Mouse (Mus musculus): Measurements from ENCODE around the gene Gm10974. TPM values are rescaled to one million over a fixed set of nuclear protein-coding genes. Genes with fewer than 3 reads are reported as not detected.

Gene Gm10974
- total RNA-seq, 2 experiments from 2014 or later = not detected

DNA sequence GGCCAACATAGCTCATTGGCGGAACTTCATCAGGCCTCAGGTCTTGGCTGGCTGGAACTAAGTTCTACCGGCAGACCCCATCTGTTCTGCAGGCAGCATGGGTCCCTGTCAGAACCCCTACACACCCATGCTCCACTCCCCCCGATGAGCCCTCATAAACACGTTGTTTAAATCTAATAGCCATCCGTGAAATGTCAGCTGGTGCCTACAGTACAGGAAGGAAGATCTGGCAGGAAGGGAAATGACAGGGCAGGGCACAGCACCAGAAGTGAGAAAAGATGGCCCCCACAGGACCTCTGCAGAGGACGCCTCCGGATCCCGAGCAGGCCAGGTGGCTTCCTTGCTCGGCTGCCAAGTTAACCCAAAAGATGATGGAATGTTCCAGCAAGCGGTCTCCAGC is 38.4 kb downstream of the Gm10974 start:
- no peak for DNase-seq
- intact Hi-C loops (cut with DNase I) = no loop called here

GRCm38 (mm10) chr7:66404802-66405201 is 39.1 kb downstream of the Gm10974 start:
- intact Hi-C loops (cut with DNase I) = no loop called here
- DNase-seq = no peak

- DNase-seq = no peak
- intact Hi-C loops (cut with DNase I) = no loop called here
Measured at GRCm38 (mm10) chr7:66405541-66405940, 39.8 kb downstream of the Gm10974 start.

DNA sequence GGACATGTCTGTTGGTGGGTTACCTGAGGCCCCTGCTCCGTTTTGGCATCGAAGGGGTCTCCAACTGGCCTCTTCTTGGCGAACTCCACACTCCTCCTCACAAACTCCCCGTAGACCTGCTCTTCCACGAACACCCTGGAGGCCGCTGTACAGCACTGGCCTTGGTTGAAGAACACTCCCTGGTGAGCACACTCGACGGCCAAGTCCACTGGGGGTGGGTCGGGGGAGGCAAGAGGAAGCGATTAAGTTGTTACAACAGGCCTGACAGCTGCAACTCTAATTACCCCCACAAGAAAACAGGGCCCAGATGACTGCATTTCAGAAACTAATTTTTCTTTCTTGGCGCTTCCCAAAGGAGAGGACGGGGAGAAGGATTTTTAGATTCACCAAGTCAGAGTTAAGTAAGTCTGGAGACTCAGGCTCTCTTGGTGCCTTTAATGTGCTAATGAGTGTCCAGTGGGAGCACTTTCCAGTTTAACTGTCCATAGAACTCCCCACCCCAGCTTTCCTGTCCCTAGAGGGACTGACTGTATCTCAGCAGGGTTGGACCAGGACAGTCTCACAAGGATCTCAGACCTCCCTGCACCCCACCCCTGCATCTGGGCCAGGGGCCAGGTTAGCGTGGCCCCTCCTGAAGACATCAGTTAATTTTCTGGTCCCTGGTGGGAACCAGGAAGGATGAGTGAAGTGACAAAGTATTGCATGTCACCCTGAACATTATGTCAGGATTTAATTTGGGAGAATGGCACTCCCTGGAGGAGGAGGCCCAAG is 40.4 kb downstream of the Gm10974 start:
- DNase-seq = no peak
- intact Hi-C loops (cut with DNase I) = no loop called here

GRCm38 (mm10) chr7:66406971-66407370 is 41.3 kb downstream of the Gm10974 start:
- DNase-seq = no peak
- intact Hi-C loops (cut with DNase I) = no loop called here

- peak; percentile 46 for DNase-seq
- intact Hi-C loops (cut with DNase I) = no loop called here
Measured at GRCm38 (mm10) chr7:66409433-66409832, 43.7 kb downstream of the Gm10974 start.

GRCm38 (mm10) chr7:66413093-66413492 is 47.4 kb downstream of the Gm10974 start:
- DNase-seq = peak; percentile 70
- intact Hi-C loops (cut with DNase I) = no loop called here

- no peak for DNase-seq
- intact Hi-C loops (cut with DNase I) = no loop called here
Measured at GRCm38 (mm10) chr7:66416829-66417228, 51.1 kb downstream of the Gm10974 start.

DNA sequence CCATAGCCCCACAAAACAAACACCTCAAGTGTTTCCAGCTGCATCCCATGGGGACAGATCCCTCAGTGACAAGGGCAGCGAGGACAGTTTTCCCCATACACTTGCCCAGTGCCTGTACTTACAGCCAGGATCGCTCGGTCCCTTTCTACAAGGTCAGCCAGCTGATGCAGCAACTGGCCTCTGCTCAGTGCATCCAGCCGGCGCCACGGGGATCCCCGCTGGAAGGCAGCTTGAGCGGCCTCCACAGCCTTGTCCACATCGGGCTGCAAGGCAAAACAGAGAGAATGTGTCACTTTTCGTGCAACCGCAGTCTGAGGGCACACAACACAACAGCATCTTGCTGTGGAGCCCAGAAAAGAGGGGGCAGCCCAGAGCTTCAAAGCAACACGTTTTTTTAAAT is 53.3 kb downstream of the Gm10974 start:
- intact Hi-C loops (cut with DNase I) = no loop called here
- DNase-seq = no peak

DNA sequence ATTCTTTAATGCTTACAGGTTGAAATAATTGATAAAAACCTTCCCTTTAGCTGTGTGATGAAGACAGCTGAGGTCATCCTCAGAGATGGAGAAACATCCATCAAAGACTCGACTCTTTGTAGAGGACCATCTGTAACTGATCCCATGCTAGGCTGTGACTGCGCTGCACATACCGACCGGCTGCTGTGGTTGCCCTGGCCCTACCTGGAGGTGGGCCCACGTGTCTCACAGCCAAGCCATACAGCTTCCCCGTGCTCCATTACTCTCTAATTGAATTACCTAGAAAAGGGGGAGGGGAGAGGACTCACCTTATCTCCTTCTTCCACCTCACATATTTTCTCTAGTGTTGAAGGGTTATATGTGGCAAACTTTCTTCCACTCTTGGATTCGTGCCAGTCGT is 56.2 kb downstream of the Gm10974 start:
- intact Hi-C loops (cut with DNase I) = no loop called here
- DNase-seq = no peak

DNA sequence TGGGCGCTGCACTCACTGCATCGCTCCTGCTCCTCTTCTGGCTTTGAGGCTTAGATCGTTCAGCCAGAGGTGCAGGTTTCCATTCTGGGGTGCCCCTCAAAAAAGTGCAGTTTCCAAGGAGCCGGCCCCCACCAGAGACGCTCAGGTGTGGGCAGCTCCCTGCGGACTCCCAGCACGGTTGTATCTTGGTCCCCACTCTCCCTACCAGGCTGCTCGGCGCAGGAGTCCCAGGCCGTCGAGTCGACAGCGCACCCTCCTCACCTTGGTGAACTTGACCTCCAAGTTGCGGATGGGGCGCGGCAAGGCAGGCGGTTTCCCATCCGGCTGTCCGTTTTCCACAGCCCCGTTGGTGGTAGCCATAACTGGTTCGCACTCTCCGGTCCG is 61.3 kb downstream of the Gm10974 start:
- DNase-seq = no peak
- intact Hi-C loops (cut with DNase I) = no loop called here

GRCm38 (mm10) chr7:66427437-66428161 is 61.9 kb downstream of the Gm10974 start, which contains the start of gene Aldh1a3:
TSS of gene Aldh1a3 (minus strand) at chr7:66427517.
- intact Hi-C loops (cut with DNase I) = no loop called here
- DNase-seq = peak; percentile 27

- DNase-seq = peak; percentile 72
- intact Hi-C loops (cut with DNase I) = loop anchor here (5.0 kb wide), 1 partner anchor 228 kb away; no protein-coding TSS in a partner anchor
Measured at GRCm38 (mm10) chr7:66434453-66434935, 68.8 kb downstream of the Gm10974 start.

Small RNA genes lying within 50 kb of the gene (microRNA-seq; reads per million reads assigned to microRNA genes)
- not detected for gene Mir7057

Other genes with a start within 250 kb of the Gm10974 start
- gene Lrrk1, start 22.4 kb downstream of the Gm10974 start, total RNA-seq (2021) = 1 to 10 TPM; 4.5 to 6.9 TPM
- 1 to 10 TPM; 2.9 TPM for gene Aldh1a3, start 61.6 kb downstream of the Gm10974 start, total RNA-seq (2021)

Data from left cerebral cortex, postnatal 4 days (tissue).